Mouse (Mus musculus): Measurements from ENCODE around the gene Srf. TPM values are rescaled to one million over a fixed set of nuclear protein-coding genes. Genes with fewer than 3 reads are reported as not detected.

Srf gene
- polyA plus RNA-seq, 1 experiment: 42.0 TPM

DNA sequence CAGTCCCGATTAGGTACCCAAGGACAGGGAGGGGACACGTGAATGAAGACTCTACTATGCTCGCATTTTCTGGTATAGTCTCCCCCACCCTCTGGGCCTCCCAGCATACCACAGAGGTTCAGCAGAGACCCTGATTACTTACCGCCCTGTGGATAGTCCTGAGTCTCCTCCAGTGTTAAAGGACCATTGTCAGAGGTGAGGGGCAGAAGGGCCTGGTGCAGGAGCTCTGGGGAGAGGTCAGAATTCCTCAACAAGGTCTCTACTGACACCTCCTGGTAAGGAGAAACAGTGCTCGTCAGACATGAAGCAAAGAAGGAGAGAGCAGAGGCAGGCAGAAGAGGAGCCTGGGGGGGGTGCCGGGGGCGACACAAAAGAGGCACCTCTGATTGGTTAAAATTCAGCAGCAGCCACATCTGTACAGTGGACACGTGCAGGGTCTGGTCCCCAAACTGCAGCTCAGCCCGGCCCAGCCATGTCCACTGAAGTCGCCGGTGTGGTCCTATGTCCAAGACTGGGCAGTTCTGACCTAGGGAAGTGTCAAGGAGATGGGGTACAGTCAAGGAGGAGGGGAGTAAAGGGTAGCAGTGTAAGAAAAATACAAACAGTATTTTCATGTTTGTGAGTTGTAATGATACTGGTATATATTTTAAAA lies 44.8 kb downstream of the Srf start:
- no peak overlapping the region for H3K9ac ChIP-seq (ENCODE audit: low read depth, poor library complexity, severe bottlenecking)

DNA sequence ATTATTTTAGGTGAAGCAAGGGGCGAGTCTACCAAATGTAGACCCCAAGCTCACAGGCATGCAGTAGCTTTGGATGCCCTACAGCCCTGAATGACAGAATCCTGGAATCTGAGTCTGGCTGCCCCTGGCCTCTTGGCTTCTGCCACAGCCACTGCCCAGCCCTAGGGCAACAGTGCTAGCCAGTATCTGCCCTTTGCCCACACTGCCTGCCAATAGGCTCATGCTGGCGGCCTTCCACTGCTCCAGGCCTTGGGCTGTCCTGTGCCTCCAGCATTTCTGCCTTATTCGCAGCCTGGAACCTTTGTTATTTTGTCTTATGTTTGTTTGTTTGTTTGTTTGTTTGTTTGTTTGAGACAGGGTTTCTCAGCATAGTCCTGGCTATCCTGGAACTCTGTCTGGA lies 50.4 kb downstream of the Srf start:
- Histone ChIP-seq H3K4me1 (ENCODE audit: control insufficient read depth, insufficient read depth, low read length) (no peaks in the 10 kb centered on the region), H3K9ac (ENCODE audit: low read depth, poor library complexity, severe bottlenecking) (no peak overlapping the region), H3K9me3 (replicated peaks; ENCODE audit: control insufficient read depth, insufficient read depth, low read length, poor library complexity, severe bottlenecking) (no peaks in the 10 kb centered on the region), H3K27ac (ENCODE audit: insufficient read depth, low read length) (no peak overlapping the region), H3K27me3 (ENCODE audit: control insufficient read depth, insufficient read depth, low read length, poor library complexity, severe bottlenecking) (no peaks in the 10 kb centered on the region), H3K36me3 (ENCODE audit: control insufficient read depth, insufficient read depth, low read length, poor library complexity, severe bottlenecking) (no peaks in the 10 kb centered on the region), H3K4me3 (ENCODE audit: low read depth, low read length) (no peak overlapping the region)
- no peak for TF ChIP-seq POLR2A (IDR thresholded peaks at IDR 0.05; ENCODE audit: insufficient read depth, low read length)
- TF ChIP-seq CTCF (IDR thresholded peaks at IDR 0.05; ENCODE audit: low read depth, low read length): no peak
- TF ChIP-seq EP300 (IDR thresholded peaks at IDR 0.05; ENCODE audit: insufficient read depth, low read depth, low read length): no peak

More for the DNA sequence above, 44.8 kb downstream of the Srf start:
- H3K27me3 ChIP-seq (ENCODE audit: control insufficient read depth, insufficient read depth, low read length, poor library complexity, severe bottlenecking): no peaks in the 10 kb centered on the region
- no peaks in the 10 kb centered on the region for H3K36me3 ChIP-seq (ENCODE audit: control insufficient read depth, insufficient read depth, low read length, poor library complexity, severe bottlenecking)
- no peak overlapping the region for H3K4me3 ChIP-seq (ENCODE audit: low read depth, low read length)
- no peaks in the 10 kb centered on the region for H3K9me3 ChIP-seq (replicated peaks; ENCODE audit: control insufficient read depth, insufficient read depth, low read length, poor library complexity, severe bottlenecking)
- no peaks in the 10 kb centered on the region for H3K4me1 ChIP-seq (ENCODE audit: control insufficient read depth, insufficient read depth, low read length)
- no peak overlapping the region for H3K27ac ChIP-seq (ENCODE audit: insufficient read depth, low read length)
- no peak for TF ChIP-seq POLR2A (IDR thresholded peaks at IDR 0.05; ENCODE audit: insufficient read depth, low read length)
- TF ChIP-seq CTCF (IDR thresholded peaks at IDR 0.05; ENCODE audit: low read depth, low read length): peak; percentile 62
- no peak for TF ChIP-seq EP300 (IDR thresholded peaks at IDR 0.05; ENCODE audit: insufficient read depth, low read depth, low read length)

DNA sequence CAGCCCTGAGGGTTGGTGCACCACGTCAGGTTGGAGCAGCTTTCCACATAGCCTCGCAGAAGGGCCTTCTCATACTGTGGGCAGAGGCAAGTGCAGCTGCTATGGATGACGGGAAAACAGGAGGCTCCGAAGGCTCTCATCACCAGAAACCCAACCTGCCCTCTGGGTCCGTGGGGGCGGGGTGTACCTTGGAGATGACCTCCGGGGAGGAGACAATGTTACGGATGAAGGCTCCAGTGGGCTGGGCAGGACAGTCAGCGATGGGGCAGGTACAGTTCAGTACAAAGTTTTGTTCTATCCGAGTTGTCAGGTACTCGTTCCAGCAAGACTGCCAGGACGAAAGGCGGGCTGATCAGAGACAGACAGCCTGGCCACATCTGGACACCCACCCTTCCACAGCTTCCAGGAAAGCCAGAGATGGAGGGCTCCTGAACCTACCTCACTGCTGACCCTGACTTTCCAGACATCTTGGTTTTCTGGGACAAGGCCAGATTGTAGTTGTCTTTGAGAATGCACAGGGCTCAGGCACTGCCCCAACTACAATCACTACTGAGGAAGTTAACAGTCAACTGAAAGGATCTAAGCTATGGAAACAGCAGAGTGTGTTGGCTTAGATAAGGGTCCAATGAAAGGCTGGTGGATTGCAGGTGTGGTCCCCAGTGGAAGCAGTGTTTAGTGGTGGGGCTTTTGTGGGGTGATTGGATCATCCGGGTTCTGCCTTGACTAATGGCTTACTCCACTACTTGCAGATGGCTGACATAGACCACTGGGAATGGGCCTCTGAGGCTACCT lies 51.9 kb downstream of the Srf start:
- Histone ChIP-seq H3K27ac (ENCODE audit: insufficient read depth, low read length) (no peak overlapping the region), H3K36me3 (ENCODE audit: control insufficient read depth, insufficient read depth, low read length, poor library complexity, severe bottlenecking) (0 out of 2 replicates have a peak, but pooled peaks cover 2% of the 10 kb centered on the region), H3K4me1 (ENCODE audit: control insufficient read depth, insufficient read depth, low read length) (no peaks in the 10 kb centered on the region), H3K9me3 (replicated peaks; ENCODE audit: control insufficient read depth, insufficient read depth, low read length, poor library complexity, severe bottlenecking) (no peaks in the 10 kb centered on the region), H3K9ac (ENCODE audit: low read depth, poor library complexity, severe bottlenecking) (no peak overlapping the region), H3K27me3 (ENCODE audit: control insufficient read depth, insufficient read depth, low read length, poor library complexity, severe bottlenecking) (no peaks in the 10 kb centered on the region), H3K4me3 (ENCODE audit: low read depth, low read length) (no peak overlapping the region)
- TF ChIP-seq POLR2A (IDR thresholded peaks at IDR 0.05; ENCODE audit: insufficient read depth, low read length): no peak
- TF ChIP-seq EP300 (IDR thresholded peaks at IDR 0.05; ENCODE audit: insufficient read depth, low read depth, low read length): no peak
- TF ChIP-seq CTCF (IDR thresholded peaks at IDR 0.05; ENCODE audit: low read depth, low read length): no peak

DNA sequence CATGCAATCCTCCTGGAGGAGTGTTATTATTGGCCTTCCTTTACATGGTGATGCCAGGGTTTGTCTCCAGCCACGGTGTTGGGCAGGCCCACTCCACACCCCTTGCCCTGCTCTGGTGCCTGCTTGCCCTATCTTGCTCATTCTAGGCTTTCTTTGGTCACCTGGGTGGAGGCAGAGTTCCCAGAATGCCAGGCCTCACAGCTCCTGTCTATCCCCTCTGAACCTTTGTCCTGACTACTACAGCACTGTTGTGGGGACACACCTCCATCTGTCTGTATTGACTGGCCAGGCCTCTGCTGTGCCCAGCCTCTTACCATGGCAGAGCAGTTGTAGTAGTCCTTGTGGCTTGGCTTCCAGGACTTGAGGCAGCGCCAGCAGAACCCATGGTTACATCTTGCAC lies 53.2 kb downstream of the Srf start:
- Histone ChIP-seq H3K4me3 (ENCODE audit: low read depth, low read length) (no peak overlapping the region), H3K9me3 (replicated peaks; ENCODE audit: control insufficient read depth, insufficient read depth, low read length, poor library complexity, severe bottlenecking) (no peaks in the 10 kb centered on the region), H3K9ac (ENCODE audit: low read depth, poor library complexity, severe bottlenecking) (no peak overlapping the region), H3K27ac (ENCODE audit: insufficient read depth, low read length) (no peak overlapping the region), H3K4me1 (ENCODE audit: control insufficient read depth, insufficient read depth, low read length) (peaks cover 4% of the 10 kb centered on the region), H3K27me3 (ENCODE audit: control insufficient read depth, insufficient read depth, low read length, poor library complexity, severe bottlenecking) (no peaks in the 10 kb centered on the region), H3K36me3 (ENCODE audit: control insufficient read depth, insufficient read depth, low read length, poor library complexity, severe bottlenecking) (peaks cover 2% of the 10 kb centered on the region; the same call in 1 of the 2 replicates)
- TF ChIP-seq CTCF (IDR thresholded peaks at IDR 0.05; ENCODE audit: low read depth, low read length) (no peak), POLR2A (IDR thresholded peaks at IDR 0.05; ENCODE audit: insufficient read depth, low read length) (no peak), EP300 (IDR thresholded peaks at IDR 0.05; ENCODE audit: insufficient read depth, low read depth, low read length) (no peak)

Other genes starting within 250 kb of the Srf start
- gene Abcc10, start 227.8 kb downstream of the Srf start, polyA plus RNA-seq (2011; ENCODE audit: insufficient read depth, insufficient read length, low read depth, missing spikeins): 3.9 and 4.4 TPM in 2 replicates
- 55.0 and 62.7 TPM in 2 replicates for gene Zfp318, start 172.4 kb downstream of the Srf start, polyA plus RNA-seq (2011; ENCODE audit: insufficient read depth, insufficient read length, low read depth, missing spikeins)
- gene Crip3, start 127.2 kb downstream of the Srf start, polyA plus RNA-seq (2011; ENCODE audit: insufficient read depth, insufficient read length, low read depth, missing spikeins): 1.3 TPM in 1 of 2 replicates, not detected in the other
- gene Slc22a7, start 117.7 kb downstream of the Srf start, polyA plus RNA-seq (2011; ENCODE audit: insufficient read depth, insufficient read length, low read depth, missing spikeins): 6.0 and 6.1 TPM in 2 replicates
- gene Ttbk1, start 68.5 kb downstream of the Srf start, polyA plus RNA-seq (2011; ENCODE audit: insufficient read depth, insufficient read length, low read depth, missing spikeins): 0.90 and 1.3 TPM in 2 replicates
- gene Dnph1, start 59.5 kb downstream of the Srf start, polyA plus RNA-seq (2011; ENCODE audit: insufficient read depth, insufficient read length, low read depth, missing spikeins): 21.8 and 24.1 TPM in 2 replicates
- 4.4 and 6.2 TPM in 2 replicates for gene Cul9, start 9.8 kb downstream of the Srf start, polyA plus RNA-seq (2011; ENCODE audit: insufficient read depth, insufficient read length, low read depth, missing spikeins)
- 110 and 113 TPM in 2 replicates for gene Ptk7, start 73.3 kb upstream of the Srf start, polyA plus RNA-seq (2011; ENCODE audit: insufficient read depth, insufficient read length, low read depth, missing spikeins)
- gene Klc4, start 89.8 kb upstream of the Srf start, polyA plus RNA-seq (2011; ENCODE audit: insufficient read depth, insufficient read length, low read depth, missing spikeins): 10.1 TPM in 2 replicates
- gene Mrpl2, start 90.1 kb upstream of the Srf start, polyA plus RNA-seq (2011; ENCODE audit: insufficient read depth, insufficient read length, low read depth, missing spikeins): 65.8 and 70.9 TPM in 2 replicates
- gene Cul7, start 94.2 kb upstream of the Srf start, polyA plus RNA-seq (2011; ENCODE audit: insufficient read depth, insufficient read length, low read depth, missing spikeins): 67.1 and 74.8 TPM in 2 replicates
- gene Rrp36, start 118.2 kb upstream of the Srf start, polyA plus RNA-seq (2011; ENCODE audit: insufficient read depth, insufficient read length, low read depth, missing spikeins): 48.5 and 60.2 TPM in 2 replicates
- gene Mea1, start 122.6 kb upstream of the Srf start, polyA plus RNA-seq (2011; ENCODE audit: insufficient read depth, insufficient read length, low read depth, missing spikeins): 142 and 147 TPM in 2 replicates
- gene Klhdc3, start 124.7 kb upstream of the Srf start, polyA plus RNA-seq (2011; ENCODE audit: insufficient read depth, insufficient read length, low read depth, missing spikeins): 90.3 and 97.7 TPM in 2 replicates
- 97.3 and 99.4 TPM in 2 replicates for gene Ppp2r5d, start 148.9 kb upstream of the Srf start, polyA plus RNA-seq (2011; ENCODE audit: insufficient read depth, insufficient read length, low read depth, missing spikeins)
- gene Pex6, start 155.3 kb upstream of the Srf start, polyA plus RNA-seq (2011; ENCODE audit: insufficient read depth, insufficient read length, low read depth, missing spikeins): 13.0 and 13.4 TPM in 2 replicates
- gene Gnmt, start 173.0 kb upstream of the Srf start, polyA plus RNA-seq (2011; ENCODE audit: insufficient read depth, insufficient read length, low read depth, missing spikeins): 3.9 and 4.1 TPM in 2 replicates
- 31.2 and 37.2 TPM in 2 replicates for gene Cnpy3, start 196.0 kb upstream of the Srf start, polyA plus RNA-seq (2011; ENCODE audit: insufficient read depth, insufficient read length, low read depth, missing spikeins)
- gene Ptcra, start 207.5 kb upstream of the Srf start, polyA plus RNA-seq (2011; ENCODE audit: insufficient read depth, insufficient read length, low read depth, missing spikeins): 1.1 and 1.7 TPM in 2 replicates
- gene 2310039H08Rik, start 216.5 kb upstream of the Srf start, polyA plus RNA-seq (2011; ENCODE audit: insufficient read depth, insufficient read length, low read depth, missing spikeins): 6.7 and 7.2 TPM in 2 replicates
- gene Rpl7l1, start 226.5 kb upstream of the Srf start, polyA plus RNA-seq (2011; ENCODE audit: insufficient read depth, insufficient read length, low read depth, missing spikeins): 167 and 196 TPM in 2 replicates